Mouse (Mus musculus) urinary bladder, adult 18-20 months (tissue): ENCODE results near the gene Slc25a5.
"Not testable (repeated sequence)": the region's sequence is repeated elsewhere in the genome, so short reads cannot be mapped to it uniquely, and the experiment has no call there.

ENCODE experiments used
- DNase-seq, 2 experiments: peaks; one replicate each; pipeline ENCODE4 v3.0.0; 2022; ENCODE audit warnings: low spot score in 2 of 2, mixed read lengths in 2 of 2

Gene Slc25a5

DNA sequence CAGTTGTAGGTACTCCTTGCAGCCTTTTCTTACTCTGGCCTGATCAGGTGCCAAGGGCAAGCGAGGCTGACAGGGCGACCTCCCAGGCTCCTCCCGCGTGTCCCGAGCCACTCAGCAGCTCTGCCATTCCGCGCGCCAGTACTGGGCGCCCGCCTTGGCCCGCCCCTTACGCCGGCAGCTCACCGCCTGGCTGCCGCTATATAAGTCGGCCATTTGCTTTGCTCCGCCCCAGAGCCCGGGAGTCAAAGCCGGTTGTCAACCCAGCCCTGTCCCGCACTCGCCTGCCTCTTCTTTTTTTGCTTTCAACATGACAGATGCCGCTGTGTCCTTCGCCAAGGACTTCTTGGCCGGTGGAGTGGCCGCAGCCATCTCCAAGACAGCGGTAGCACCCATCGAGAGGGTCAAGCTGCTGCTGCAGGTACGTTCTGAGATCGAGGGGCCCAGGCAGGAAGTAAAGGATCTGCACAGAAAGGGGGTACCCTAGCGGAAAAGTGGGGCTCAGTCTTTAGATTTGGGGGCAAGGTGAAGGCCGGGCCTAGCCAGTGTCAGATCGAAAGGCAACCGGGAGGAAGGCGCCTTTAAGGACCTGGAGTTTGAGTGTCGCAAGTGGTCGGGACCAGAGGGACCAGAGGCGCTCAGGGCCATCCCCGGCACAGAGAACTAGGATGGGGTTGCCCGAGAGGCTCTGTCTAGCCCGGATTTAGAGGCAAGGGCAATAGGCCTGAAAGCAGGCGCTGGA, at the start of gene Slc25a5:
Gene Slc25a5 (plus strand): TSS at position 228 of the 739 bp plus-strand sequence.
- DNase-seq = peak; percentile 47 to 68

DNA sequence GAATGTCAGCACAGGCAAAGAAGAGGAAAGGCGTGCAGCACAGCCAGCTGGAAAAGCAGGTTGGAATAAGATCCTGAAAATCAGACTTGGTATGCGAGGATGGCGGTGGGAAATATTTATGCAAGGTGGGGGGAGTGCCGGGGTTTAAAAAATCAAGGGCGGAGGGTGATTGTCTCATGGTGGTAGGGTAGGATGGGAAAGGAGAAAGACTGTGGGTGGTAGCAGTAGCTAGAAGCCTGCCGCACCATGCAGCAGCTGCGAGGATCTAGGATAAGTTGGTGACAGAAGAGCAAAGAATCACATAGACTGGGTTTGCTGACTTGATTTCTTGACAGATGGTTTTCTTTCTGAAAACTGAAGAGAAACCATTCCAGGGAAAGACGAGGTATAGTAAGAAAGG, 48.7 kb upstream of the Slc25a5 start:
- no peak for DNase-seq

DNA sequence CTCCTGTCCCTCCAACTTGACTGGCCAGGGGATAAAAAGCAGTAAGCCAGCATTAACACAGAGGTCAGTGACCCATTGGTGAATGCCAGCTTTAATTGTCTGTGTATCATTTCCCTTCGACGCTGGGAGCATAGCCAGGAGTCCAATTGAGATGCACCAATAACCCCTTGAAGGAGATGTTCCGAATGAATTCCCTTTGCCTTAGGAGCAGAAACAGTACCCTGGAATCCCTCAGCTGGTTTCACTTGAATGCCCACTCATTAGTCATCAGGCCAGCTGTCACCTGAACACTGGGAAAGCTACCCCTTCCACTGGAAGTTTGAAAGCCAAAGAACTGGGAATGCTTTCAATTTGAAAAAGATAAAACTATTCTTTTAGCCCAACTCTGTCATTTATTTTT, 46.9 kb upstream of the Slc25a5 start:
- DNase-seq = no peak

GRCm38 (mm10) chrX:36749281-36749785, 46.1 kb upstream of the Slc25a5 start:
- DNase-seq = no peak

DNA sequence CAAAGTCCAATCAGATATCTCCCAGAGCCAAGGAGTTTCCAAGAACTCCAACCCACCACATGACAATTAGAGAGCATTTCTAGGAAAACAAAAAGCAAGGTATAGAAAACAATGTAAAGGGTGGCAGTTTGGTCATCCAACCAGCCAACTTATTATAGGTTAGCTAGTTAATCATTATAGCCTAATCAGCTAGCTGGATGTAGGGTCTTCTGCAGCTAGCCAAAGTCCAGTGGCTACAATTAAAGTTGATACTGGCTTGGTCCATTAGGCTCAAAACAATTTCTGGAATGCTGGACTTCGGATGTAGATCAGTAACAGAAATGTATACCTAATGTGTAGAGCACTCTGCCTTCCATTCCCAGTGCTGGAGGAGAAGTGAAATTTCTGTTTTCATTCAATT, 44.9 kb upstream of the Slc25a5 start:
- no peak for DNase-seq

GRCm38 (mm10) chrX:36752586-36752985, 42.9 kb upstream of the Slc25a5 start:
- no peak for DNase-seq

DNA sequence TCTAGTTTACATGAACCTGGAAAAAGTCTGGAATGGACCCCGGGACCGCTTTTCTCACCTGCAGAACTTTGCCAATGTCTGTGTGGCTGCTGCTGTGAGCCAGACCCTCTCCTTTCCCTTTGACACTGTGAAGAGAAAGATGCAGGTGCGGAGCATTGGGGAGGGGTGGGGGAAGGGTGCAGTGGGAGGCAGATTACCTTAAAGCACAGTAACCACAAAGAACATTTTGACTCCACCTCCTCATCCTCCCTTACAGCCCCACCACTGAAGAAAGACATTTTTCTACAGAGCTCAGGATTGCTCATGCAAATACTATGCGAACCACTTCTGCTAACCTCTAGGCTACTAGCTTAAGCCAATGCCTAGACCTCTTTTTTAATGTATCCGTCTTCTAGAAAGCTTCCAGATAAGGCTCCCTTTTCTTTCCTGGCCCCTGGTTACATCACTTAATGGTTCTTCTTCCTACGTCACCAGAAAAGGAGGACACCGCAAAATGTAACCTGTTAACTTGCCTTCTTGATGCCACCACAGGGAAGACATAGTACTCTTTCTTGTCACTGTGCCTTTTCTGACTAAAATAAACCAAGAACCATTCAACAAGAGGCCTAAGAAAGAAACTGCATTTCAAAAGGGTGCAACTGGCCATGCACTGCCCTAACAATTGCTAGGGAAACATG, 37.5 kb upstream of the Slc25a5 start:
- DNase-seq = no peak

GRCm38 (mm10) chrX:36758566-36758965, 36.9 kb upstream of the Slc25a5 start:
- DNase-seq = no peak

GRCm38 (mm10) chrX:36760946-36761635, 34.4 kb upstream of the Slc25a5 start:
- no peak for DNase-seq

- no peak for DNase-seq
These were observed 33.2 kb upstream of the Slc25a5 start for GRCm38 (mm10) chrX:36762289-36762688.

DNA sequence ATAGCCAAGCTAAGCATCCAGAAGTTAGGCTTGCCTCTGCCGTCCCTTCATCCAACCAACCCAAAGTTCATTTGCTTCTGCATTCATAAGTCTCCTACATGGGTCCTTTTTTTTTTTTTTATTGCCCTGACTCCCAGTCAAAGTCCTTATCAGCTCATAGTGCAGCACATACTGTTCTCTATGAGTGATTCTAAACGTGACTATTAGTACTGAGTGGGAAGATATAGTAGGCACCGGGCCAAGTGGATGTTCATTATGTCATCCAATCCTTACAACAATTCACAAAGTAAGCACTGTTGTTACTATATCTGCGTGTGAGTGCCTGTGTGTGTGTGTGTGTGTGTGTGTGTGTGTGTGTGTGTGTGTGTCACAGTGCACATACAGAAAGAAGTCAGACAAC, 32.6 kb upstream of the Slc25a5 start:
- no peak for DNase-seq

DNA sequence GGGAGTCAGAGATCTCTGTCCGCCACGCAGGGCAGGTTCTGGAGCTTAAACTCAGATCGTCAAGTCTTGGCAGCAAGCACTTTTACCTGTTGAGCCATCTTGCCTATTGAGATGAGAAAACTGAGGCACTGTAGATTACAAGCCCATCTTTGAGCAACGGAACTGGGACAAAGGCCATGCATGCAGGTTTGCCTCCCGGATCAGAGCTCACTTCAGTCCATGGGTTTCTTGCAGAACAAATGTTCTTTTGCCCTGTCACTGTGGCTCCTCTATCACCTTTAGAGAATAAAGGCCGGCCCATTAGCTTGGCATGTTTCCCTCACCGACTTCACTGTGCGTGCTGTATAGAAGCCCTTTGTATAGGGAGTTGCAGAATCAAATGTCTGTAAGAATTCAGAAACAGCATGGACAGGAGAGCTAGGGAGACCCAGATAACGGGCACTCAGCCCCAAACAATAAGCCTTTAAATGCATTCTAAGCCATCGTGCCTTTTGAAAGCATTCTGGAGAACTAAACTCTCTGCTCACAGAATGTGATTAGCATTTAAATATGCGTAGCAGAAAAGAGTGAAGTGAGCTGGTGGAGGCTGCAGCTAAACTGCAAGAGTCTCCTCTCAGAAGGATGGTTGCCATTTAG, 32.0 kb upstream of the Slc25a5 start:
- DNase-seq = no peak

- DNase-seq = no peak
These were observed 31.5 kb upstream of the Slc25a5 start for GRCm38 (mm10) chrX:36763934-36764317.

- DNase-seq = no peak
These were observed 28.1 kb upstream of the Slc25a5 start for GRCm38 (mm10) chrX:36767386-36767785.

- DNase-seq = no peak
These were observed 22.9 kb upstream of the Slc25a5 start for GRCm38 (mm10) chrX:36772591-36772990.

- no peak for DNase-seq
These were observed 19.9 kb upstream of the Slc25a5 start for GRCm38 (mm10) chrX:36775520-36775919.

- DNase-seq = no peak
These were observed 17.8 kb upstream of the Slc25a5 start for GRCm38 (mm10) chrX:36777694-36778093.

- no peak for DNase-seq
These were observed 6.1 kb upstream of the Slc25a5 start for GRCm38 (mm10) chrX:36789360-36789759.

GRCm38 (mm10) chrX:36794571-36794970, 880 bp upstream of the Slc25a5 start:
- DNase-seq = no peak

DNA sequence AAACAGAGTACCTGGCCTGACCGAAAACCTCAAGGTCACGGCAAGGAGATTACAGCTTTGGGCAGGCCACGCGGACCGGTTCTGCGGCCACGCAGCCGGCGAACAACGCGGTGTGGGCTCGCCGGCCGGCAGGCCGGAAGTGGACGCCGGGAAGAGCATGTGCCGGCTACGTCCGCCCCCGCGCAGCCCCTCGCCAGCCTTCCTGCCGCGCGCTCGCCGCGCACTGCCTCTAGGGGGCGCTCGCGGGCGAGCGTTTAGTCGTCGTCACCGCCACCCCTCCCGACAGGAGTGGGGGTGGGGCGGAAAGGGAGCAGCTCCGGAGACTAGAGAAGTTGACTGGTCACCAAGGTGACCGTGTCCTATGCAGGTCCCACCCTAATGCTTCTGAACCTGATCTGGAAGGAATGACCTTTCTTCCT, 721 bp downstream of the Slc25a5 start:
- peak; percentile 61 to 65 for DNase-seq

DNA sequence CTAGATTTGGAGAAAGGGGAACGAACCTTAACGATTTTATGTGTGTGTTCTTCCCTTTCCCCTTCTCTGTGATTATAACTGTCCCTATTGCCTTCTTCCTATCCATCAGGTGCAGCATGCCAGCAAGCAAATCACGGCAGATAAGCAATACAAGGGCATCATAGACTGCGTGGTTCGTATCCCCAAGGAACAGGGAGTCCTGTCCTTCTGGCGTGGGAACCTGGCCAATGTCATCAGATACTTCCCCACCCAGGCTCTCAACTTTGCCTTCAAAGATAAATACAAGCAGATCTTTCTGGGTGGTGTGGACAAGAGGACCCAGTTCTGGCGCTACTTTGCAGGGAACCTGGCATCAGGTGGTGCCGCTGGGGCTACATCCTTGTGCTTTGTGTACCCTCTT, 1.3 kb downstream of the Slc25a5 start:
- not testable (repeated sequence) for DNase-seq
